Mouse (Mus musculus): Measurements from ENCODE around the gene Atxn1.

Atxn1 gene

GRCm38 (mm10) chr13:45931215-45931614, 33.6 kb downstream of the Atxn1 start:
- DNase-seq (ENCODE audit: low read depth), result no peak

- DNase-seq (ENCODE audit: low read depth), result no peak
These were observed 35.1 kb downstream of the Atxn1 start for GRCm38 (mm10) chr13:45929744-45930143.

GRCm38 (mm10) chr13:45925294-45925693, 39.5 kb downstream of the Atxn1 start:
- DNase-seq (ENCODE audit: low read depth), result no peak

- DNase-seq (ENCODE audit: low read depth), result no peak
These were observed 40.3 kb downstream of the Atxn1 start for GRCm38 (mm10) chr13:45924555-45924954.

- no peak for DNase-seq (ENCODE audit: low read depth)
These were observed 41.7 kb downstream of the Atxn1 start for GRCm38 (mm10) chr13:45923086-45923485.

- no peak for DNase-seq (ENCODE audit: low read depth)
These were observed 42.3 kb downstream of the Atxn1 start for GRCm38 (mm10) chr13:45922467-45922866.

GRCm38 (mm10) chr13:45918956-45919711, 45.7 kb downstream of the Atxn1 start:
- DNase-seq (ENCODE audit: low read depth), result no peak

- DNase-seq (ENCODE audit: low read depth), result no peak
These were observed 46.8 kb downstream of the Atxn1 start for GRCm38 (mm10) chr13:45918006-45918380.

GRCm38 (mm10) chr13:45917058-45918005, 47.5 kb downstream of the Atxn1 start:
- DNase-seq (ENCODE audit: low read depth), result no peak

- DNase-seq (ENCODE audit: low read depth), result no peak
These were observed 48.9 kb downstream of the Atxn1 start for GRCm38 (mm10) chr13:45915921-45916320.

GRCm38 (mm10) chr13:45915026-45915425, 49.8 kb downstream of the Atxn1 start:
- no peak for DNase-seq (ENCODE audit: low read depth)

GRCm38 (mm10) chr13:45914117-45914516, 50.7 kb downstream of the Atxn1 start:
- no peak for DNase-seq (ENCODE audit: low read depth)

- peak; percentile 60 for DNase-seq (ENCODE audit: low read depth)
These were observed 53.0 kb downstream of the Atxn1 start for GRCm38 (mm10) chr13:45911848-45912247.

GRCm38 (mm10) chr13:45911069-45911468, 53.7 kb downstream of the Atxn1 start:
- DNase-seq (ENCODE audit: low read depth), result no peak

GRCm38 (mm10) chr13:45910348-45910747, 54.5 kb downstream of the Atxn1 start:
- no peak for DNase-seq (ENCODE audit: low read depth)

- DNase-seq (ENCODE audit: low read depth), result no peak
These were observed 57.6 kb downstream of the Atxn1 start for GRCm38 (mm10) chr13:45907181-45907691.

- DNase-seq (ENCODE audit: low read depth), result no peak
These were observed 58.2 kb downstream of the Atxn1 start for GRCm38 (mm10) chr13:45906438-45907166.

GRCm38 (mm10) chr13:45904955-45905354, 59.9 kb downstream of the Atxn1 start:
- DNase-seq (ENCODE audit: low read depth), result no peak

GRCm38 (mm10) chr13:45904456-45904855, 60.4 kb downstream of the Atxn1 start:
- DNase-seq (ENCODE audit: low read depth), result no peak

GRCm38 (mm10) chr13:45903519-45904274, 61.1 kb downstream of the Atxn1 start:
- DNase-seq (ENCODE audit: low read depth), result peak; percentile 52

- no peak for DNase-seq (ENCODE audit: low read depth)
These were observed 62.4 kb downstream of the Atxn1 start for GRCm38 (mm10) chr13:45902457-45902856.
